Mouse (Mus musculus) MEL (cell line): ENCODE data around the gene Doc2g. TPM values are rescaled to one million over a fixed set of nuclear protein-coding genes. Genes with fewer than 3 reads are reported as not detected.

Experiments
- DNase-seq: peaks from one replicate; pipeline ENCODE4 v3.0.0; 2011; ENCODE audit warnings: low read depth, low spot score
- H3K27ac ChIP-seq: 2 replicates; pipeline ENCODE4 v1.5.1; 2012; ENCODE audit warnings: low read depth, mild to moderate bottlenecking, control low read depth, low read length, moderate library complexity; ENCODE audit not compliant: control insufficient read depth
- H3K27me3 ChIP-seq, 2 experiments: fragments of 150-350 bp in 1 of 2; sonication (generic) in 1 of 2; 2 replicates each; pipeline ENCODE4 v1.6.1; 2012; ENCODE audit warnings: low read length in 2 of 2, mild to moderate bottlenecking in 2 of 2, improper control_type of control experiment in 1 of 2, moderate library complexity in 1 of 2; ENCODE audit not compliant: insufficient read depth in 2 of 2, control insufficient read depth in 1 of 2
- H3K36me3 ChIP-seq, 2 experiments: 2 replicates each; pipeline ENCODE4 v1.6.1; 2012 to 2014; ENCODE audit warnings: low read length in 2 of 2, improper control_type of control experiment in 1 of 2, inconsistent platforms in 1 of 2, mild to moderate bottlenecking in 1 of 2; ENCODE audit not compliant: insufficient read depth in 2 of 2, control insufficient read depth in 1 of 2
- H3K4me1 ChIP-seq, 2 experiments: fragments of 150-350 bp in 1 of 2; sonication (generic) in 1 of 2; 2 replicates each; pipeline ENCODE4 v1.6.1; 2012; ENCODE audit warnings: low read length in 2 of 2, improper control_type of control experiment in 1 of 2, mild to moderate bottlenecking in 1 of 2; ENCODE audit not compliant: insufficient read depth in 2 of 2, control insufficient read depth in 1 of 2
- H3K4me3 ChIP-seq, 2 experiments: fragments of 150-350 bp in 1 of 2; sonication (generic) in 1 of 2; 2 replicates each; pipeline ENCODE4 v1.5.1; 2012; ENCODE audit warnings: low read depth in 2 of 2, low read length in 2 of 2, mild to moderate bottlenecking in 2 of 2, moderate library complexity in 2 of 2, control low read depth in 1 of 2, improper control_type of control experiment in 1 of 2; ENCODE audit not compliant: control insufficient read depth in 1 of 2, insufficient read depth in 1 of 2
- H3K79me2 ChIP-seq: 2 replicates; pipeline ENCODE4 v1.6.1; 2012; ENCODE audit warnings: mild to moderate bottlenecking, low read length, moderate library complexity; ENCODE audit not compliant: control insufficient read depth, poor library complexity, insufficient read depth
- H3K9ac ChIP-seq: 2 replicates; pipeline ENCODE4 v1.6.1; 2012; ENCODE audit warnings: low read depth, mild to moderate bottlenecking, control low read depth, low read length, moderate library complexity; ENCODE audit not compliant: control insufficient read depth, poor library complexity, severe bottlenecking
- H3K9me3 ChIP-seq: fragments of 150-350 bp; sonication (generic); replicated peaks from 2 replicates; pipeline ENCODE4 v1.6.1; 2012; ENCODE audit warnings: mild to moderate bottlenecking, low read length, improper control_type of control experiment, moderate library complexity; ENCODE audit not compliant: insufficient read depth
- BHLHE40 ChIP-seq: IDR thresholded peaks from 2 replicates; pipeline ENCODE4 v1.6.1; 2012; ENCODE audit warnings: low read depth, mild to moderate bottlenecking, inconsistent platforms, low read length, improper control_type of control experiment, borderline replicate concordance
- CHD1 ChIP-seq: IDR thresholded peaks from 2 replicates; pipeline ENCODE4 v1.6.1; 2012; ENCODE audit warnings: low read depth, mild to moderate bottlenecking, inconsistent platforms, low read length, improper control_type of control experiment
- E2F4 ChIP-seq: IDR thresholded peaks from 2 replicates; pipeline ENCODE4 v1.6.1; 2011; ENCODE audit warnings: low read depth, low read length, improper control_type of control experiment, borderline replicate concordance
- GABPA ChIP-seq: IDR thresholded peaks from 2 replicates; pipeline ENCODE4 v1.6.1; 2012; ENCODE audit warnings: low read depth, mild to moderate bottlenecking, inconsistent platforms, low read length, improper control_type of control experiment, moderate library complexity
- GATA1 ChIP-seq: IDR thresholded peaks from 2 replicates; pipeline ENCODE4 v1.6.1; 2011; ENCODE audit warnings: low read depth, low read length, improper control_type of control experiment
- JUND ChIP-seq: IDR thresholded peaks from 2 replicates; pipeline ENCODE4 v1.6.1; 2011; ENCODE audit warnings: low read depth, mild to moderate bottlenecking, improper control_type of control experiment, low read length
- MAFK ChIP-seq: IDR thresholded peaks from 2 replicates; pipeline ENCODE4 v1.6.1; 2011; ENCODE audit warnings: low read depth, mild to moderate bottlenecking, low read length, improper control_type of control experiment, borderline replicate concordance
- MAX ChIP-seq: IDR thresholded peaks from 2 replicates; pipeline ENCODE4 v1.6.1; 2011; ENCODE audit warnings: low read length, improper control_type of control experiment
- MAZ ChIP-seq: IDR thresholded peaks from 2 replicates; pipeline ENCODE4 v1.6.1; 2012; ENCODE audit warnings: low read depth, mild to moderate bottlenecking, inconsistent platforms, low read length, improper control_type of control experiment
- MEF2A ChIP-seq: IDR thresholded peaks from 2 replicates; pipeline ENCODE4 v1.6.1; 2014; ENCODE audit warnings: low read depth, mild to moderate bottlenecking, inconsistent platforms, low read length, improper control_type of control experiment; ENCODE audit not compliant: poor library complexity, insufficient replicate concordance, severe bottlenecking; ENCODE audit errors: extremely low read depth
- MYC ChIP-seq: IDR thresholded peaks from 2 replicates; pipeline ENCODE4 v1.6.1; 2011; ENCODE audit warnings: low read depth, mild to moderate bottlenecking, low read length, improper control_type of control experiment, moderate library complexity
- NELFE ChIP-seq: IDR thresholded peaks from 2 replicates; pipeline ENCODE4 v1.6.1; 2011; ENCODE audit warnings: low read depth, low read length, improper control_type of control experiment
- NRF1 ChIP-seq: IDR thresholded peaks from 2 replicates; pipeline ENCODE4 v1.6.1; 2014; ENCODE audit warnings: low read depth, mild to moderate bottlenecking, inconsistent platforms, low read length, improper control_type of control experiment, moderate library complexity; ENCODE audit not compliant: poor library complexity, insufficient read depth, severe bottlenecking
- POLR2AphosphoS2 ChIP-seq: IDR thresholded peaks from 2 replicates; pipeline ENCODE4 v1.6.1; 2011; ENCODE audit warnings: low read length, improper control_type of control experiment
- SIN3A ChIP-seq: IDR thresholded peaks from 2 replicates; pipeline ENCODE4 v1.6.1; 2012; ENCODE audit warnings: low read length, improper control_type of control experiment, inconsistent platforms
- SMC3 ChIP-seq: IDR thresholded peaks from 2 replicates; pipeline ENCODE4 v1.6.1; 2011; ENCODE audit warnings: low read depth, low read length, improper control_type of control experiment
- TAL1 ChIP-seq: IDR thresholded peaks from 2 replicates; pipeline ENCODE4 v1.6.1; 2012; ENCODE audit warnings: mild to moderate bottlenecking, inconsistent platforms, low read length, moderate library complexity, mixed read lengths
- TCF12 ChIP-seq: IDR thresholded peaks from 2 replicates; pipeline ENCODE4 v1.6.1; 2014; ENCODE audit warnings: low read depth, mild to moderate bottlenecking, inconsistent platforms, low read length, improper control_type of control experiment, moderate library complexity
- UBTF ChIP-seq: IDR thresholded peaks from 2 replicates; pipeline ENCODE4 v1.6.1; 2012; ENCODE audit warnings: low read depth, mild to moderate bottlenecking, inconsistent platforms, low read length, improper control_type of control experiment, moderate library complexity, borderline replicate concordance; ENCODE audit not compliant: insufficient read depth
- USF1 ChIP-seq: IDR thresholded peaks from 2 replicates; pipeline ENCODE4 v1.6.1; 2014; ENCODE audit warnings: low read depth, mild to moderate bottlenecking, inconsistent platforms, low read length, improper control_type of control experiment, moderate library complexity
- ZC3H11A ChIP-seq: IDR thresholded peaks from 2 replicates; pipeline ENCODE4 v1.6.1; 2012; ENCODE audit warnings: low read depth, mild to moderate bottlenecking, inconsistent platforms, low read length, improper control_type of control experiment
- ZKSCAN1 ChIP-seq: IDR thresholded peaks from 2 replicates; pipeline ENCODE4 v1.6.1; 2012; ENCODE audit warnings: low read depth, mild to moderate bottlenecking, inconsistent platforms, low read length, improper control_type of control experiment, moderate library complexity
- ZMIZ1 ChIP-seq: IDR thresholded peaks from 2 replicates; pipeline ENCODE4 v1.6.1; 2012; ENCODE audit warnings: low read depth, mild to moderate bottlenecking, inconsistent platforms, low read length, improper control_type of control experiment, moderate library complexity
- ZNF384 ChIP-seq: IDR thresholded peaks from 2 replicates; pipeline ENCODE4 v1.6.1; 2012; ENCODE audit warnings: low read depth, mild to moderate bottlenecking, inconsistent platforms, low read length, improper control_type of control experiment
- polyA plus RNA-seq, 2 experiments: library from polyadenylated mRNA; stranded (reverse) in 1 of 2; unstranded in 1 of 2; fragments of >175 nt in 1 of 2; fragments of >200 nt in 1 of 2; gene quantifications; 2 replicates each; pipeline versions ENCODE4 v1.2.1 to v1.2.4; 2012; ENCODE audit warnings: low replicate concordance in 2 of 2, low read depth in 1 of 2; ENCODE audit not compliant: insufficient read length in 2 of 2, insufficient read depth in 1 of 2, missing spikeins in 1 of 2
- total RNA-seq: library from RNA; depleted of rRNA; stranded (reverse); fragments of 300-350 nt; gene quantifications from 2 replicates; pipeline ENCODE4 v1.2.3, GENCODE M21; 2012

Doc2g gene
- total and polyA plus RNA-seq, 3 experiments, result 9.9 to 16.0 TPM; not detected in 1

DNA sequence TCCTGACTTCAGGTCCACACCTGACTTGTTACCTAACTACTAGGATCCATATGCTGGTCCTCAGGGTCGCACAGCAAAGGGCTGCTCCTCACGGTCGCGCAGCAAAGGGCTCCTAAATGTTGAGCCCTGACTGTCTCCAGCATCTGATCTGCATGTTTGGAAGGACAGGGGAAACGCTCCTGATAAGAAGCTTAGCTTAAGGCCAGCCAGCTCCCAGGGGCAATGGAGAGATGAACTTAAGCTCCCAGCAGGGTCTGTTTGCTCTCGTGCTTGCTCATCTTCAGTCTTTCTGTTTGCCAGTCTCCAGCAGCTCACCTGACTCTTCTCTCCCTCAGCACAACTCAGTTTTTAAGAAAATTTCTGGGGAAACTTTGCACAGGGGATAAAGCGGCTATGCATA lies 29.6 kb downstream of the Doc2g start:
- H3K4me3 ChIP-seq, result no peak overlapping the region
- TF ChIP-seq TCF12 (no peak), MEF2A (no peak), MAFK (no peak), USF1 (no peak), GABPA (no peak), ZNF384 (no peak), JUND (no peak), ZC3H11A (no peak), MAX (no peak)
- peaks cover 0 to 8% of the 10 kb centered on the region in 2 experiments; a peak in 2 of 4 replicates for H3K4me1 ChIP-seq
- H3K27ac ChIP-seq, result no peak overlapping the region
- peaks cover 4% of the 10 kb centered on the region for H3K79me2 ChIP-seq
- DNase-seq, result no peak
- H3K9me3 ChIP-seq, result no peaks in the 10 kb centered on the region
- peaks cover 0 to 2% of the 10 kb centered on the region in 2 experiments; a peak in 1 of 4 replicates for H3K36me3 ChIP-seq
- H3K9ac ChIP-seq, result no peak overlapping the region
- H3K27me3 ChIP-seq, result no peaks in the 10 kb centered on the region

DNA sequence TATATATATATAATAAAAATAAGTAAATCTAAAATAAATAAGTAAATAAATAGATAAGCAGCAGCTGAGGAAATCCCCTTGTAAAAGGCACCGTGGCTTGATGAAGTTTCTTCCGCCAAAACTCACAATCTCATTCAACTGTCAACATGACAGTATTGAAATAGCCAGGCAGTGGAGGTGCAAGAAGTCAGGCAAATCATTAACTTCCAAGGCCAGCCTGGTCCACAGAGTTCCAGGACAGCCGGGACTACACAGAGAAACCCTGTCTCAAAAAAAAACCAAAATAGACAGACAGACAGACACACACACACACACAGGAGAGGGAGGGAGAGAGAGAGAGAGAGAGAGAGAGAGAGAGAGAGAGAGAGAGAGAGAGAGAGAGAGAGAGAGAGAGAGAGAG lies 30.2 kb downstream of the Doc2g start:
- no peaks in the 10 kb centered on the region for H3K9me3 ChIP-seq
- no peak overlapping the region for H3K27ac ChIP-seq
- peaks cover 0 to 2% of the 10 kb centered on the region in 2 experiments; a peak in 2 of 4 replicates for H3K36me3 ChIP-seq
- H3K27me3 ChIP-seq, result no peaks in the 10 kb centered on the region
- peaks cover 4% of the 10 kb centered on the region for H3K79me2 ChIP-seq
- peaks cover 0 to 8% of the 10 kb centered on the region in 2 experiments; a peak in 2 of 4 replicates for H3K4me1 ChIP-seq
- DNase-seq, result no peak
- no peak overlapping the region for H3K4me3 ChIP-seq
- no peak for TF ChIP-seq MAZ
- TF ChIP-seq ZKSCAN1, result no peak
- no peak for TF ChIP-seq NRF1
- TF ChIP-seq GABPA, result no peak
- no peak for TF ChIP-seq ZMIZ1
- no peak for TF ChIP-seq SMC3
- no peak for TF ChIP-seq CHD1
- TF ChIP-seq TAL1, result no peak
- no peak for TF ChIP-seq NELFE
- no peak for TF ChIP-seq MAFK
- no peak for TF ChIP-seq POLR2AphosphoS2
- TF ChIP-seq MAX, result no peak
- no peak for TF ChIP-seq UBTF
- no peak for TF ChIP-seq BHLHE40
- TF ChIP-seq SIN3A, result no peak
- TF ChIP-seq E2F4, result no peak
- TF ChIP-seq MYC, result no peak
- TF ChIP-seq ZC3H11A, result no peak
- TF ChIP-seq GATA1, result no peak
- H3K9ac ChIP-seq, result no peak overlapping the region
